Mouse (Mus musculus): ENCODE results near the gene Tec. TPM values are rescaled to one million over a fixed set of nuclear protein-coding genes. Genes with fewer than 3 reads are reported as not detected.
A peak's percentile ranks its signal among the peaks of the same experiment; 100 is the strongest.

Gene Tec
- polyA plus RNA-seq, 1 experiment from 2014 or later, result 2.9 TPM

- no peak for DNase-seq (ENCODE audit: low spot score)
- 91% methylated on average over 4 of the region's 4 CpGs for WGBS
- no peaks in the 10 kb centered on the region for H3K36me3 ChIP-seq (ENCODE audit: control insufficient read depth, insufficient read depth, low read length)
- ATAC-seq (replicated peaks; ENCODE audit: low FRiP score), result no peak
- no peak overlapping the region for H3K4me2 ChIP-seq (ENCODE audit: low read depth, low read length, severe bottlenecking)
- H3K4me1 ChIP-seq (replicated peaks; ENCODE audit: control insufficient read depth, insufficient read depth, low read length), result peaks cover 3% of the 10 kb centered on the region; the same call in 1 of the 2 replicates
- H3K4me3 ChIP-seq (ENCODE audit: low read depth, low read length), result no peak overlapping the region
- H3K27me3 ChIP-seq (ENCODE audit: control insufficient read depth, insufficient read depth, low read length), result no peaks in the 10 kb centered on the region
- H3K27ac ChIP-seq (ENCODE audit: low read depth, low read length), result no peak overlapping the region
- H3K9me3 ChIP-seq (ENCODE audit: control insufficient read depth, low read length), result no peaks in the 10 kb centered on the region
- no peak overlapping the region for H3K9ac ChIP-seq (ENCODE audit: low read length)
Observed at GRCm38 (mm10) chr5:72909363-72909762, 41.1 kb upstream of the Tec start.

GRCm38 (mm10) chr5:72908324-72908936 lies 40.1 kb upstream of the Tec start:
- Histone ChIP-seq H3K36me3 (ENCODE audit: control insufficient read depth, insufficient read depth, low read length) (no peaks in the 10 kb centered on the region), H3K9ac (ENCODE audit: low read length) (no peak overlapping the region), H3K4me2 (ENCODE audit: low read depth, low read length, severe bottlenecking) (no peak overlapping the region), H3K27me3 (ENCODE audit: control insufficient read depth, insufficient read depth, low read length) (no peaks in the 10 kb centered on the region), H3K4me3 (ENCODE audit: low read depth, low read length) (no peak overlapping the region), H3K27ac (ENCODE audit: low read depth, low read length) (no peak overlapping the region), H3K4me1 (replicated peaks; ENCODE audit: control insufficient read depth, insufficient read depth, low read length) (peaks cover 3% of the 10 kb centered on the region; the same call in 1 of the 2 replicates), H3K9me3 (ENCODE audit: control insufficient read depth, low read length) (no peaks in the 10 kb centered on the region)
- 89% methylated on average over 8 of the region's 8 CpGs for WGBS
- no peak for ATAC-seq (replicated peaks; ENCODE audit: low FRiP score)
- no peak for DNase-seq (ENCODE audit: low spot score)

DNA sequence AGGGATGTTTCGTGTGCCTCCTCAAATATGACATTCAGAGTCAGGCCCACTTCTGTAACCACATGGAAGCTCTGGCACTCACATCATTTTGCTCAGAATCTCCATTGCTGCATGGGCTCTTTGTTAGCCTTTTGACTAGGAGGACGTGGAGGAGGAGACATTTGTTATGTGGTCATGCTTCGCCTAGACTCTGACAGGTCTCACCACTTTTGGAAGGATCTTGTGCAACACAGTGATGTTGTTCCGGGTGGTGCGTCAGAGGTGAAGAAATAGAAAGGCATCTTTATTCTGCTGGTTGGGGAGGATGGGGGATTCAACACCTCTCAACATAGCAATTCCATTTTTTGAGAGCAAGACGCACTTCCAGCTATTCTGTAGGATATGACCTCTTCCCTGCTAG lies 39.1 kb upstream of the Tec start:
- H3K9ac ChIP-seq (ENCODE audit: low read length), result no peak overlapping the region
- 0 out of 2 replicates have a peak, but pooled peaks cover 2% of the 10 kb centered on the region for H3K4me1 ChIP-seq (replicated peaks; ENCODE audit: control insufficient read depth, insufficient read depth, low read length)
- no peaks in the 10 kb centered on the region for H3K9me3 ChIP-seq (ENCODE audit: control insufficient read depth, low read length)
- no peak overlapping the region for H3K27ac ChIP-seq (ENCODE audit: low read depth, low read length)
- no peak overlapping the region for H3K4me2 ChIP-seq (ENCODE audit: low read depth, low read length, severe bottlenecking)
- DNase-seq (ENCODE audit: low spot score) (no peak), ATAC-seq (replicated peaks; ENCODE audit: low FRiP score) (no peak)
- 87% methylated on average over 6 of the region's 6 CpGs for whole genome bisulfite sequencing
- no peaks in the 10 kb centered on the region for H3K27me3 ChIP-seq (ENCODE audit: control insufficient read depth, insufficient read depth, low read length)
- no peak overlapping the region for H3K4me3 ChIP-seq (ENCODE audit: low read depth, low read length)
- H3K36me3 ChIP-seq (ENCODE audit: control insufficient read depth, insufficient read depth, low read length), result no peaks in the 10 kb centered on the region

- ATAC-seq (replicated peaks; ENCODE audit: low FRiP score), result no peak
- H3K9ac ChIP-seq (ENCODE audit: low read length), result no peak overlapping the region
- DNase-seq (ENCODE audit: low spot score), result no peak
- 0 out of 2 replicates have a peak, but pooled peaks cover 3% of the 10 kb centered on the region for H3K4me1 ChIP-seq (replicated peaks; ENCODE audit: control insufficient read depth, insufficient read depth, low read length)
- no peaks in the 10 kb centered on the region for H3K9me3 ChIP-seq (ENCODE audit: control insufficient read depth, low read length)
- H3K4me2 ChIP-seq (ENCODE audit: low read depth, low read length, severe bottlenecking), result no peak overlapping the region
- H3K27ac ChIP-seq (ENCODE audit: low read depth, low read length), result no peak overlapping the region
- 84% methylated on average over 18 of the region's 18 CpGs for WGBS
- H3K4me3 ChIP-seq (ENCODE audit: low read depth, low read length), result no peak overlapping the region
- H3K36me3 ChIP-seq (ENCODE audit: control insufficient read depth, insufficient read depth, low read length), result no peaks in the 10 kb centered on the region
- H3K27me3 ChIP-seq (ENCODE audit: control insufficient read depth, insufficient read depth, low read length), result no peaks in the 10 kb centered on the region
Observed at GRCm38 (mm10) chr5:72904903-72905790, 36.9 kb upstream of the Tec start.

GRCm38 (mm10) chr5:72902876-72903516 lies 34.7 kb upstream of the Tec start:
- H3K27ac ChIP-seq (ENCODE audit: low read depth, low read length), result no peak overlapping the region
- WGBS, result 93% methylated on average over 3 of the region's 3 CpGs

GRCm38 (mm10) chr5:72902312-72902711 lies 34.0 kb upstream of the Tec start:
- Histone ChIP-seq H3K4me3 (ENCODE audit: low read depth, low read length) (no peak overlapping the region), H3K36me3 (ENCODE audit: control insufficient read depth, insufficient read depth, low read length) (no peaks in the 10 kb centered on the region), H3K27me3 (ENCODE audit: control insufficient read depth, insufficient read depth, low read length) (no peaks in the 10 kb centered on the region), H3K9ac (ENCODE audit: low read length) (no peak overlapping the region), H3K27ac (ENCODE audit: low read depth, low read length) (no peak overlapping the region), H3K4me2 (ENCODE audit: low read depth, low read length, severe bottlenecking) (no peak overlapping the region), H3K9me3 (ENCODE audit: control insufficient read depth, low read length) (no peaks in the 10 kb centered on the region), H3K4me1 (replicated peaks; ENCODE audit: control insufficient read depth, insufficient read depth, low read length) (0 out of 2 replicates have a peak, but pooled peaks cover 3% of the 10 kb centered on the region)
- DNase-seq (ENCODE audit: low spot score) (no peak), ATAC-seq (replicated peaks; ENCODE audit: low FRiP score) (no peak)
- 51% methylated on average over 3 of the region's 3 CpGs for WGBS

More at GRCm38 (mm10) chr5:72902876-72903516, 34.7 kb upstream of the Tec start:
- no peaks in the 10 kb centered on the region for H3K36me3 ChIP-seq (ENCODE audit: control insufficient read depth, insufficient read depth, low read length)
- ATAC-seq (replicated peaks; ENCODE audit: low FRiP score) (no peak), DNase-seq (ENCODE audit: low spot score) (no peak)
- 0 out of 2 replicates have a peak, but pooled peaks cover 3% of the 10 kb centered on the region for H3K4me1 ChIP-seq (replicated peaks; ENCODE audit: control insufficient read depth, insufficient read depth, low read length)
- H3K9ac ChIP-seq (ENCODE audit: low read length), result no peak overlapping the region
- no peak overlapping the region for H3K4me3 ChIP-seq (ENCODE audit: low read depth, low read length)
- no peaks in the 10 kb centered on the region for H3K27me3 ChIP-seq (ENCODE audit: control insufficient read depth, insufficient read depth, low read length)
- H3K4me2 ChIP-seq (ENCODE audit: low read depth, low read length, severe bottlenecking), result no peak overlapping the region
- no peaks in the 10 kb centered on the region for H3K9me3 ChIP-seq (ENCODE audit: control insufficient read depth, low read length)

DNA sequence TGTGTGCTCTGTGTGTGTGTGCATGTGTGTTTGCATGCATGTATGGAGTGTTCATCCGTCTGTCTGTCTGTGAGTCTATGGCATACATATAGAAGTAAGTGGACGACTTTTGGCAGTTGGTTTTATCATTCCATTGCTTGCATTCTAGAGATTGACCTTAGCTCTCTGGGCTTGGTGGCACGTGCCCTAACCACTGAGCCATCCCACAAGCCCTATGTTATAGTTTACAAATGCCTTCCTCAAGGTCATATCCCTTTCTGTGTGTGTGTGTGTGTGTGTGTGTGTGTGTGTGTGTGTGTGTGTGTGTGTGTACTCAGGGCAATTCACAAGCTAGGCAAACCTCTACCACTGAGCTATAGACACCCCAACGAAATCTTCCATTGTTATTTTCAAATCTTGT lies 33.6 kb upstream of the Tec start:
- WGBS, result 90% methylated on average over 4 of the region's 4 CpGs
- Histone ChIP-seq H3K27me3 (ENCODE audit: control insufficient read depth, insufficient read depth, low read length) (no peaks in the 10 kb centered on the region), H3K4me3 (ENCODE audit: low read depth, low read length) (no peak overlapping the region), H3K9ac (ENCODE audit: low read length) (no peak overlapping the region), H3K9me3 (ENCODE audit: control insufficient read depth, low read length) (no peaks in the 10 kb centered on the region), H3K4me2 (ENCODE audit: low read depth, low read length, severe bottlenecking) (no peak overlapping the region), H3K36me3 (ENCODE audit: control insufficient read depth, insufficient read depth, low read length) (no peaks in the 10 kb centered on the region), H3K4me1 (replicated peaks; ENCODE audit: control insufficient read depth, insufficient read depth, low read length) (0 out of 2 replicates have a peak, but pooled peaks cover 3% of the 10 kb centered on the region), H3K27ac (ENCODE audit: low read depth, low read length) (no peak overlapping the region)
- DNase-seq (ENCODE audit: low spot score) (no peak), ATAC-seq (replicated peaks; ENCODE audit: low FRiP score) (no peak)

- WGBS, result 92% methylated on average over 8 of the region's 8 CpGs
- no peaks in the 10 kb centered on the region for H3K36me3 ChIP-seq (ENCODE audit: control insufficient read depth, insufficient read depth, low read length)
- no peak for ATAC-seq (replicated peaks; ENCODE audit: low FRiP score)
- 0 out of 2 replicates have a peak, but pooled peaks cover 3% of the 10 kb centered on the region for H3K4me1 ChIP-seq (replicated peaks; ENCODE audit: control insufficient read depth, insufficient read depth, low read length)
- DNase-seq (ENCODE audit: low spot score), result peak; percentile 18
- no peaks in the 10 kb centered on the region for H3K27me3 ChIP-seq (ENCODE audit: control insufficient read depth, insufficient read depth, low read length)
- H3K4me2 ChIP-seq (ENCODE audit: low read depth, low read length, severe bottlenecking), result no peak overlapping the region
- no peak overlapping the region for H3K27ac ChIP-seq (ENCODE audit: low read depth, low read length)
- H3K9ac ChIP-seq (ENCODE audit: low read length), result no peak overlapping the region
- H3K9me3 ChIP-seq (ENCODE audit: control insufficient read depth, low read length), result no peaks in the 10 kb centered on the region
- no peak overlapping the region for H3K4me3 ChIP-seq (ENCODE audit: low read depth, low read length)
Observed at GRCm38 (mm10) chr5:72899255-72899654, 31.0 kb upstream of the Tec start.
